Mouse (Mus musculus) hindbrain, postnatal 0 days (tissue): ENCODE measurements around the gene Syk. TPM values are rescaled to one million over a fixed set of nuclear protein-coding genes. Genes with fewer than 3 reads are reported as not detected.

Experiments
- ATAC-seq: fragments of 200-750 bp; cut with Nextera tagmentation; 2 replicates; pipeline ENCODE4 v1.8.0; 2017; ENCODE audit warnings: mild to moderate bottlenecking, moderate TSS enrichment, moderate library complexity
- DNase-seq: peaks from one replicate; pipeline ENCODE4 v3.0.0-alpha.2; 2015; ENCODE audit warnings: low spot score
- H3K27ac ChIP-seq: fragments of 300-500 bp; sonication (generic); 2 replicates; pipeline ENCODE4 v1.5.1; 2014; ENCODE audit warnings: mild to moderate bottlenecking
- H3K27me3 ChIP-seq: fragments of 300-500 bp; sonication (generic); 2 replicates; pipeline ENCODE4 v1.6.1; 2014; ENCODE audit warnings: low read length, mixed read lengths; ENCODE audit not compliant: insufficient read depth
- H3K36me3 ChIP-seq: fragments of 300-500 bp; sonication (generic); 2 replicates; pipeline ENCODE4 v1.6.1; 2014; ENCODE audit warnings: low read length, mixed read lengths; ENCODE audit not compliant: insufficient read depth
- H3K4me1 ChIP-seq: fragments of 300-500 bp; sonication (generic); 2 replicates; pipeline ENCODE4 v1.6.1; 2014; ENCODE audit warnings: antibody characterized with exemption, low read length, mixed read lengths; ENCODE audit not compliant: insufficient read depth
- H3K4me2 ChIP-seq: fragments of 300-500 bp; sonication (generic); 2 replicates; pipeline ENCODE4 v1.6.1; 2014; ENCODE audit warnings: low read depth, mild to moderate bottlenecking, low read length, moderate library complexity, mixed read lengths
- H3K4me3 ChIP-seq: fragments of 300-500 bp; sonication (generic); 2 replicates; pipeline ENCODE4 v1.5.1; 2014; ENCODE audit warnings: low read length
- H3K9ac ChIP-seq: fragments of 300-500 bp; sonication (generic); replicated peaks from 2 replicates; pipeline ENCODE4 v1.6.1; 2014; ENCODE audit warnings: mild to moderate bottlenecking, low read length, moderate library complexity, mixed read lengths
- H3K9me3 ChIP-seq: fragments of 300-500 bp; sonication (generic); 2 replicates; pipeline ENCODE4 v1.6.1; 2016; ENCODE audit warnings: low read length, mixed read lengths
- CTCF ChIP-seq: IDR thresholded peaks from 2 replicates; pipeline ENCODE4 v1.5.1; 2016; ENCODE audit warnings: antibody characterized with exemption, control low read depth, low read depth
- WGBS: fragments of 180-500 bp; shearing (Covaris S2); extraction: QIAGEN DNeasy Blood & Tissue Kit; methylation state at CpG from one replicate; pipeline ENCODE4 v1.1.7; 2014; 5-methylcytosine and 5-hydroxymethylcytosine counted together
- polyA plus RNA-seq: library from polyadenylated mRNA; unstranded; fragments of >200 nt; fragmentation: Nextera tagmentation; extraction: Ambion mirVana; gene quantifications from 2 replicates; pipeline ENCODE4 v1.2.1, GENCODE M21; 2015
- total RNA-seq: library from RNA; depleted of rRNA; stranded (reverse); fragments of >200 nt; gene quantifications from 2 replicates; pipeline ENCODE4 v1.2.3, GENCODE M21; 2014

The Syk gene
- total and polyA plus RNA-seq, 2 experiments from 2014 or later: 1.2 to 2.7 TPM

DNA sequence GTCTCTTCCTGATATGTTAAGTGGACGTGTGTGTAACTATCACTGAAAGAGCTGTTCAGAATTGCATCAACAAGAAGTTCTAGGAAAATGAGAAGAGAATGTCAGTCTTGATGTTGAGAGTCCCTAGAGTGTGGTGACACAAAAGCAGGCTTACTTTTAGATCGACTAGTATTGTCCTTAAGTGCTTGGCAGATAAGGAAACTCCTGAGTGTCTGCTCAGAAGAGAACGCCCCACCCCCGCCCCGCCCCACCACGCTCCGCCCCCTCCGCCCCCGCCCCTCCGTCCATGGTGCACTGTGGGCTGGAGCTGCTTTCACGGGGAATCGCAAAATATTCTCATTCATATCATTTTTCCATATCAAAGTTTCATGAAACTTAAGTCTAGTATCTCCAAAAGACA, 91.9 kb downstream of the Syk start:
- no peak for DNase-seq
- Histone ChIP-seq H3K4me3 (no peak overlapping the region), H3K4me2 (no peak overlapping the region), H3K27me3 (no peaks in the 10 kb centered on the region), H3K36me3 (no peaks in the 10 kb centered on the region), H3K4me1 (peaks cover 6% of the 10 kb centered on the region; the same call in 1 of the 2 replicates), H3K27ac (no peak overlapping the region), H3K9me3 (no peaks in the 10 kb centered on the region), H3K9ac (no peak overlapping the region)
- no peak for ATAC-seq
- no peak for TF ChIP-seq CTCF
- WGBS: 47% methylated on average over 12 of the region's 12 CpGs

- Histone ChIP-seq H3K9me3 (no peaks in the 10 kb centered on the region), H3K27ac (no peak overlapping the region), H3K4me1 (peaks cover 9% of the 10 kb centered on the region; the same call in 1 of the 2 replicates), H3K4me3 (no peak overlapping the region), H3K27me3 (no peaks in the 10 kb centered on the region), H3K36me3 (no peaks in the 10 kb centered on the region), H3K4me2 (no peak overlapping the region), H3K9ac (no peak overlapping the region)
- TF ChIP-seq CTCF: no peak
- no peak for DNase-seq
- 84% methylated on average over 8 of the region's 8 CpGs for WGBS
- ATAC-seq: no peak
Measured at GRCm38 (mm10) chr13:52675526-52676294, 92.7 kb downstream of the Syk start.

DNA sequence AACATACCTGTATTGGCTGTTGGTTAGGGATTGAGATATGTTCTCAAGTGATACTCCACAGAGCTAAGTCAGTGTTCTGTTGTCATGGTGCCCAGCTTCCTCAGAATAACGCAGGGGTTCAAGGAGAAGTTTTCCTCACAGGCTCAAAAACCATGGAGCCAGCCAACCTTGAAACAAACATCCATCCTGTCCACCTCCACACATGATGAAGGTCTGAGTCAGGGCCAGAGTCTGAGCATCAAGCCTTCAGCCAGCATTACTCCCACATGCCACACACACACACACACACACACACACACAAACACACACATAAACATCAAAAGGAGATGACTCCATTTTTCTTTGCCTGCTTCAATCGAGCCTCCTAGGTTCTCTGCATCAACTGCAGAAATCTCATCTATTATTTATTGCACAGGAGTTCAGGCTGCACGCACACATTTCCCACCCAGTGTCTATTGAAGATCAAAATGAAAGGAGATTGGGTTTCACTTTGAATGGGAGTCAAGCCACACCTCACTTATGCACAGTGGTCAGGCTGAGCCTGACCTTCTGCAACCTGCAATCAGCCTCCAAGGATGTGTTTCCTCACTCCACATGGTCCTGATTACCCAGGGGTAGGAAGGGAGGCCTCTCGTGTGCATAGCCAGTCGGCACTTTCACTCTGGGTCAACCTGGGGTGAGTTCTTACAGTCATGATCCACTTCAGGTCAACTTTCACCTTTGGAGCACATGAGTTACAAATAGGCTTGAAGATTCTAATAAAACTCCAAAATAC, 93.9 kb downstream of the Syk start:
- no peak overlapping the region for H3K4me2 ChIP-seq
- TF ChIP-seq CTCF: no peak
- no peak overlapping the region for H3K27ac ChIP-seq
- no peak overlapping the region for H3K9ac ChIP-seq
- DNase-seq: no peak
- no peaks in the 10 kb centered on the region for H3K36me3 ChIP-seq
- H3K27me3 ChIP-seq: no peaks in the 10 kb centered on the region
- H3K9me3 ChIP-seq: no peaks in the 10 kb centered on the region
- peaks cover 9% of the 10 kb centered on the region; the same call in 1 of the 2 replicates for H3K4me1 ChIP-seq
- WGBS: 64% methylated on average over 5 of the region's 5 CpGs
- H3K4me3 ChIP-seq: no peak overlapping the region
- no peak for ATAC-seq

- Histone ChIP-seq H3K4me1 (peaks cover 9% of the 10 kb centered on the region; the same call in 1 of the 2 replicates), H3K27ac (0 out of 2 replicates have a peak overlapping the region, but pooled peaks have one; percentile 32), H3K27me3 (no peaks in the 10 kb centered on the region), H3K9me3 (no peaks in the 10 kb centered on the region), H3K36me3 (no peaks in the 10 kb centered on the region), H3K9ac (no peak overlapping the region), H3K4me3 (no peak overlapping the region), H3K4me2 (no peak overlapping the region)
- TF ChIP-seq CTCF: no peak
- peak; percentile 88 for DNase-seq
- 20% methylated on average over 5 of the region's 5 CpGs for WGBS
- ATAC-seq: peak; percentile 95
Measured at GRCm38 (mm10) chr13:52679906-52680305, 96.9 kb downstream of the Syk start.

DNA sequence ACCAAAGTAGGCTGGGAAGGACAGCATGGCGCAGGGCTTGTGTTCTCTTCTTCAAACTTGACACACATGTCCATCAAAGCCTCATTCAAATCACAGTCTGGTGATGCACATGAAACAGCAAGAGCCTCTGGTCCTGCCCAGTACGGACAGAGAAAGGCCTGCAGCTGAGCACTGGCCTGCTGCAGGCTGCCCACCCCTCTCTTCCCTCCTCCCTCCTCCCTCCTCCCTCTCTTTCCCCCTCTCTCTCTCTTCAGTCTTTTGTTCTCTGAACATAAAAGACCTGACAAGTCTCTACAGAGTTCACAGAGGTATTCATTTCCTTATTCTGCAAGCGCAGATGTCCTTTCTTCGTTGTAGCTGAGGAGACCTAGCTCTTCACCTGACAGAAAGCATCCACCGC, 99.1 kb downstream of the Syk start:
- H3K9me3 ChIP-seq: no peaks in the 10 kb centered on the region
- H3K4me3 ChIP-seq: no peak overlapping the region
- WGBS: 38% methylated on average over 5 of the region's 5 CpGs
- DNase-seq (no peak), ATAC-seq (no peak)
- peaks cover 9% of the 10 kb centered on the region; the same call in 1 of the 2 replicates for H3K4me1 ChIP-seq
- no peak for TF ChIP-seq CTCF
- H3K27ac ChIP-seq: no peak overlapping the region
- H3K27me3 ChIP-seq: no peaks in the 10 kb centered on the region
- no peak overlapping the region for H3K9ac ChIP-seq
- H3K4me2 ChIP-seq: no peak overlapping the region
- no peaks in the 10 kb centered on the region for H3K36me3 ChIP-seq

DNA sequence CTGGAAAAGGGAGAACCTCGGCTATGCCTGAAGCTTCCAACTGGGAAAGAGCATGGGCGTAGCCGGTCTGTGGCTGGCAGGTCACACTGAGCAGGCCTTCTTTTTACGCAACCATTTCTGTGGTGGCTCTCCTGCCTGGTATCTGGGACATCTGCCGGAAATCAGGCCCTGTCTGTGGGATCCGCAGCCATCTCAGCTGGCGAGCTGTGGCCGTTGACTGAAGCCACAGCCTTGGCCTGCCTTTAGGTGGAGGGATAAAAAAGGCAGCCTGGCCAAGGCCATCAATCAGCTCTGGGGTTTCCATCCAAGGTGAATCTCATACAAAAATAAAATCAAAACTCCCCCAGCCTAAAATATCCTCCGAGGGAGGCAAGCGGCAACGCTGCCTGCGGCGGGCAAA, 107.5 kb downstream of the Syk start:
- Histone ChIP-seq H3K4me1 (no peaks in the 10 kb centered on the region), H3K4me3 (no peak overlapping the region), H3K36me3 (no peaks in the 10 kb centered on the region), H3K27ac (no peak overlapping the region), H3K9ac (no peak overlapping the region), H3K27me3 (no peaks in the 10 kb centered on the region), H3K9me3 (no peaks in the 10 kb centered on the region), H3K4me2 (no peak overlapping the region)
- 90% methylated on average over 13 of the region's 13 CpGs for WGBS
- ATAC-seq: no peak
- DNase-seq: no peak
- TF ChIP-seq CTCF: no peak
